Mouse (Mus musculus) left cerebral cortex, postnatal 10 days (tissue): ENCODE measurements around the gene Rgs9bp. TPM values are rescaled to one million over a fixed set of nuclear protein-coding genes. Genes with fewer than 3 reads are reported as not detected.
"Not testable (repeated sequence)": the region's sequence is repeated elsewhere in the genome, so short reads cannot be mapped to it uniquely, and the experiment has no call there.

Experiments used
- DNase-seq, 2 experiments: peaks; one replicate each; pipeline ENCODE4 v3.0.0; 2021 to 2022; ENCODE audit warnings: low spot score in 2 of 2, mixed read lengths in 1 of 2; ENCODE audit errors: extremely low spot score in 1 of 2
- intact Hi-C: fragments of 180-260 bp; cut with DNase I; formaldehyde crosslinking; loops from one replicate; pipeline ENCODE4 v1.15.1; 2025
- total RNA-seq, 2 experiments: library from RNA; stranded (reverse); gene quantifications; 2 replicates each; pipeline ENCODE4 v1.2.3; 2021

Rgs9bp gene
- total RNA-seq, 2 experiments from 2014 or later: 1.7 to 3.2 TPM

DNA sequence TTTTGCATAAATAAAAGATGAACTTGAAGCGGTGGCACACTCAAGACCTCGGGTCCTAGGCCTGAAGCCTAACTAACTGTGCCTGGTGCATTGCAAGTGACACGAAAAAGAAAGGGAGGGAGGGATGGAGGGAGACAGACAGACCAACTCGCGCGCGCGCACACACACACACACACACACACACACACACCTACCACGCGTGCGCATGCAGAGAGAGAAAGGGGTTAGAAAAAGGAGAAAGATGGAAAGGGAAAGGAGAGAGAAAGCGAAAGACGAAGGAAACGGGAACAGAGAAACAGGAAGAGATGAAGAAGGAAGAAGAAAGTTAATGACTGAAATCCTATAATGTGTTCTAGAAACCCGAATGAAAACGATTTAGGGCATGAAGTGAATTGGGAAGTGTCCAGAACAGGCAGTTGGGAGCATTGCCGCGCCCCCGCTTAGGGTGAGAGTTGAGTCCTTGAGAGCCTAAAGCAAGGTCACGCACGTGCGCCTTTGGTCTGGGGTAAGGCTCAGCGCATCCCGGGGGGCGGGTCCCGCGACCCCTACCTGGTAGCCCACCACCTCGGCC is 30.7 kb downstream of the Rgs9bp start:
- intact Hi-C loops: no loop called here
- DNase-seq: peak; percentile 34 to 48

DNA sequence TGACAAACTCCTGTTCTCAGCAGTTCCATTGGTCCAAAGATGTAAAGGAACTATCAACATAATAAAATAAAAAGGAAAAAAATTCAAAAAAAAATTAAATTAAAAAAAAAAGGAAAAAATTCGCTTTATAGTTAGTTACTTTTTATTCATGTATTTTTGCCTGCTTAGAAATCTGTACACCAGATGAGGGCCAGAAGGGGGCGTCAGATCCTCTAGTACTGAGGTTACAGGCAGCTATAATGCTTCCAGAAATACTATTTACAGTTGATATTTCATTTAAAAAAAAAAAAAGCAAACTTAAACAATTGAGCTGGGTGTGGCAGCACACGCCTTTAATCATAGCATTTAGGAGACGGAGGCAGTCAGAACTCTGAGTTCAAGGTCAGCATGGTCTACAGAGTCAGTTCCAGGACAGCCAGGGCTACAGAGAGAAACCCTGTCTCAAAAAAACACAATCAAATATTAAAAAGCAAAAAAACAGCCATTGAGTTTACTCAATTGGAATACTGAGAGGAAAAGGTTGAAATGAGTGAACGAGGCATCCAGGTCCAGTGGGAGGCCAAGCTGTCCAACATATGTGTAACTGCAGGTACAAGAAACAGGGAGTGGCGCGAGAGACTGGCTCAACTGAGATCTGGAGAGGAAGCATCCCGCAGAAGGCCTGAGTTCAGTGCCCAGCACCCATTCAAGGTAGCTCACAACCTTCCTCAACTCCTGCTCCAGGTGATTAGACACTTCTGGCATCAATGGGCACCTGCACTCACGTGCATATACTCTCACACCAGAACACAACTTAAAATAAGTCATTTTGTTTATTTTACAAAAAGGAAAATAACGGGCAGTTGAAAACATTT is 31.4 kb downstream of the Rgs9bp start:
- intact Hi-C loops: no loop called here
- peak in 1 of 2 experiments; percentile 51 for DNase-seq

DNA sequence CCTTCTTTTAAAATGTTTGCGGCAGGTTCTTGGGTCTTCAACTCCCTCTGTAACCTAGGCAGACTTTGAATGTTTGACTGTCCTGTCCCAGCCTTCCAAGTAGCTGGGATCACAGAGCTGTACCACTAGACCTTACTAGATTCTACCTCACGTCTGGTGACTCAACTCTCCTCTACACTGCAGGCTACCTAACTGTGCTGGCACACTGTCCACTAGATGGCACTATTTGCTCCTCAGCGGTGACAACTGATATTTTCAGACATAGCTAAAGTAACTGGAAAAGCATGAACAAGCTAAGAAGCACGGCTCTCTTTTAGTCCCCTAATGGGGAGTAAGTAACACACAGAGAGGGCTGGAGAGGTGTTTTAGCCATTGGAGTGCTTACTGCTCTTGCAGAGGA is 39.5 kb downstream of the Rgs9bp start:
- intact Hi-C loops: loop anchor here (5.0 kb wide), 1 partner anchor 91 kb away; no protein-coding TSS in a partner anchor

DNA sequence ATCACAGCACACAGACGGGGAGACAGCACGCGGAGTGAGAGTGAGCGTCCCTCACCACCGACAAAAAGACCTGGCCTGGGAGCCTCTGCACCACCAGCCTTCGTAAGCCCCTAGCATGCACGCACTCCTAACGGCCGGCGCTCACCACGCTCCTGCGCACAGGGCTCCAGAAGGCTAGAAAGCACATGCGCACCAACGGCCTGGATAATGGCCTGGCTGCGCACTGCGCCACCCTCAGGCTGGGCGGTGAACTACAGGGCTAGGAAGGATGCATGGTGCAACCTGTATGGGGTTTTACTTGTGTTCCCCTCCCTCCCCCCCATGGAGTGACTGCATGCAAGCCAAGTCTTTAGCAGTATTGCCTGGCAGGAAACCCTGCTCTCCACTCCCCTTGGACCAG is 47.8 kb downstream of the Rgs9bp start, which contains the start of gene Tdrd12:
Gene Tdrd12 (minus strand): TSS at position 184 of the 400 bp plus-strand sequence.
- intact Hi-C loops: no loop called here
- no peak for DNase-seq

More for the DNA sequence above, 39.5 kb downstream of the Rgs9bp start:
- peak; percentile 62 to 63 for DNase-seq

DNA sequence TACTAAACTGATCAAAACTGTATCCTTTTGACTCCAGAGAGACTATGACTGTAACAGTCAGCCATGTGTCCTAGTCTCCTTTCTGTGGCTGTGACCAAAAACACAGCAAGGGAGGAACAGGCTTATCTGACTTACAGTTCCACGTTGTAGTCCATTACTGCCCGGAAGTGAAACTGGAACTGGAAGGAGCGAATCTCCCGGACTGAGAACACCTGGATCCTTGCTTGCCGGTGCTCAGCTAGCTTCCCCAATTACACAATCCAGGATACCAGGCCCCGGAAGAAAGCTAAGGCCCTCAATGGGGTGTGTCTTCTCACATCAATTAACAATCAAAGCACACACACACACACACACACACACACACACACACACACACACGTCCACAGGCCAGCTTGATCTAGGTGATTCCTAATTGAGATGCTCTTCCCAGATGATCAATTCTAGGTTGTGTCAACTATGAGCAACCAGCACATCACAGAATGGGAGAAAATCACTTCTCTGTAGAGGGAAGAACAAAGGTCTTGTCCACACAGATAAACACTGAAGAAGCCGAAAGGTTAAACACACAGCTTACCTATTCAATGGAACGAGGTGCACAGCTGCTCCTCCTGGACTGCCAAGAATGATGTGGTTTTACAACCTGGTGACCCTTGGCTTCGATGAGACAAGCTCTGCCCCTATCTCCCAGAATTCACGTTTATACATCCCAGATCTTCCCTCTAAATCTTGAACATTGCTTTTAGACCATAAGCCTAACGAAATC is 49.5 kb downstream of the Rgs9bp start:
- intact Hi-C loops: no loop called here
- no peak for DNase-seq

DNA sequence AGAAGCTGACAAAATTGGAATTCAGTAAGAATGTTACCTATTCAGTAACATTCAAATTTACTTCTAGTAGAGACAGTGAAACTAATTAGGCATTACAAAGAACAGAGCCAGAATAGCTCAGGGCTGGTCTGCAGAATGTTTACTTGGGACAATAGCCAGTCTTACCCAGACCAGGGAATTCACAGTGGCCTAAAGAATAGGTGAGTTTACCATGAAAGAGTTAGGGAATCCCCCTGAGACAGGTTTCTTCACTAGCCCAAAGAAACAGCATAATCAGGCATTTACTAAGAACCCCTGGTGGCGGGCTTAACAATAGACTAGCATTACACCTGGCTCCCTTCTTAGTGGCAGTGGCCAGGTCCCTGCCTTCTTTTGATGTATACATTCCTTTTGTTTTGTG is 54.8 kb downstream of the Rgs9bp start:
- intact Hi-C loops, DNase-seq: not testable (repeated sequence)

DNA sequence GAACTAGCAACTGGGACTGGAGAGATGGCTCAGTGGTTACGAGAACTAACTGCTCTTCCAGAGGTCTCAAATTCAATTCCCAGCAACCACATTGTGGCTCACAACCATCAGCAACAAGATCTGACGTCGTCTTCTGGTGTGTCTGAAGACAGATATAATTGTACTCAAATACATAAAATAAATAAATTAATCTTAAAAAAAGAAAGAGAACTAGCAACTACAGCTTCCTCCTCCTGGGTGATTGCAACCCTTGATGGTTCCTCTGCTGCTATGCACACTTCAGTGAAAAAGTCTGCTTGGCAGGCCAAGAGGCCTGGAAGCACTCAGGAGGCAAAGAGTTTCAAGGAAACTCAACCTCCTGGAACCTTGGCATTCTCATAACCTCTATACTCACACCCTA is 55.4 kb downstream of the Rgs9bp start:
- DNase-seq: no peak
- intact Hi-C loops: no loop called here

Other genes starting within 250 kb of the Rgs9bp start
- 10 to 100 TPM in 1 of 2 experiments, 1 to 10 TPM in 1; 8.7 to 10.6 TPM for gene Faap24, start 188.7 kb downstream of the Rgs9bp start, total RNA-seq
- gene Cep89, start 188.5 kb downstream of the Rgs9bp start, total RNA-seq: 10 to 100 TPM; 21.5 to 24.7 TPM
- gene Slc7a9, start 136.8 kb downstream of the Rgs9bp start, total RNA-seq: not detected
- gene Tdrd12, start 47.8 kb downstream of the Rgs9bp start, total RNA-seq: under 1 TPM; 0.63 to 0.79 TPM
- 10 to 100 TPM; 66.7 to 81.4 TPM for gene Nudt19, start 29.3 kb downstream of the Rgs9bp start, total RNA-seq
- 10 to 100 TPM; 42.8 to 50.3 TPM for gene Ankrd27, start 662 bp upstream of the Rgs9bp start, total RNA-seq
- gene Pdcd5, start 61.9 kb upstream of the Rgs9bp start, total RNA-seq: 10 to 100 TPM; 91.7 to 94.7 TPM
- 10 to 100 TPM; 61.9 to 63.1 TPM for gene Dpy19l3, start 168.9 kb upstream of the Rgs9bp start, total RNA-seq
- gene Zfp507, start 217.4 kb upstream of the Rgs9bp start, total RNA-seq: 10 to 100 TPM; 29.3 to 32.4 TPM